Mouse (Mus musculus) heart, embryonic 16.5 days (tissue): ENCODE measurements around the gene Prrt2. TPM values are rescaled to one million over a fixed set of nuclear protein-coding genes. Genes with fewer than 3 reads are reported as not detected.

Experiments used
- ATAC-seq: fragments of 200-750 bp; cut with Nextera tagmentation; replicated peaks from 2 replicates; pipeline ENCODE4 v1.8.0; 2017; ENCODE audit warnings: moderate number of reproducible peaks; ENCODE audit not compliant: insufficient read depth, low FRiP score; ENCODE audit errors: extremely low read depth
- H3K27ac ChIP-seq: fragments of 300-500 bp; sonication (generic); 2 replicates; pipeline ENCODE4 v1.5.1; 2014; ENCODE audit warnings: mild to moderate bottlenecking, low read length, control low read depth, moderate library complexity
- H3K27me3 ChIP-seq: fragments of 300-500 bp; sonication (generic); 2 replicates; pipeline ENCODE4 v1.6.1; 2014; ENCODE audit warnings: low read length, mixed read lengths; ENCODE audit not compliant: control insufficient read depth, insufficient read depth
- H3K36me3 ChIP-seq: fragments of 300-500 bp; sonication (generic); 2 replicates; pipeline ENCODE4 v1.6.1; 2014; ENCODE audit not compliant: control insufficient read depth, insufficient read depth
- H3K4me1 ChIP-seq: fragments of 300-500 bp; sonication (generic); 2 replicates; pipeline ENCODE4 v1.6.1; 2014; ENCODE audit warnings: low read length, mixed read lengths; ENCODE audit not compliant: control insufficient read depth, insufficient read depth
- H3K4me2 ChIP-seq: fragments of 300-500 bp; sonication (generic); 2 replicates; pipeline ENCODE4 v1.6.1; 2014; ENCODE audit warnings: low read depth, mild to moderate bottlenecking, control low read depth, low read length
- H3K4me3 ChIP-seq: fragments of 300-500 bp; sonication (generic); 2 replicates; pipeline ENCODE4 v1.5.1; 2014; ENCODE audit warnings: mild to moderate bottlenecking, control low read depth, low read length
- H3K9ac ChIP-seq: fragments of 300-500 bp; sonication (generic); 2 replicates; pipeline ENCODE4 v1.6.1; 2014; ENCODE audit warnings: low read length, control low read depth
- H3K9me3 ChIP-seq: fragments of 300-500 bp; sonication (generic); replicated peaks from 2 replicates; pipeline ENCODE4 v1.6.1; 2016; ENCODE audit warnings: low read length; ENCODE audit not compliant: control insufficient read depth
- WGBS: fragments of 180-500 bp; shearing (Covaris S2); extraction: QIAGEN DNeasy Blood & Tissue Kit; methylation state at CpG from one replicate; pipeline ENCODE4 v1.1.7; 2014; 5-methylcytosine and 5-hydroxymethylcytosine counted together
- polyA plus RNA-seq: library from polyadenylated mRNA; unstranded; fragments of >200 nt; fragmentation: Nextera tagmentation; extraction: Ambion mirVana; gene quantifications from 2 replicates; pipeline ENCODE4 v1.2.1, GENCODE M21; 2015

Prrt2 gene
- polyA plus RNA-seq, 1 experiment from 2014 or later = 1.6 TPM

DNA sequence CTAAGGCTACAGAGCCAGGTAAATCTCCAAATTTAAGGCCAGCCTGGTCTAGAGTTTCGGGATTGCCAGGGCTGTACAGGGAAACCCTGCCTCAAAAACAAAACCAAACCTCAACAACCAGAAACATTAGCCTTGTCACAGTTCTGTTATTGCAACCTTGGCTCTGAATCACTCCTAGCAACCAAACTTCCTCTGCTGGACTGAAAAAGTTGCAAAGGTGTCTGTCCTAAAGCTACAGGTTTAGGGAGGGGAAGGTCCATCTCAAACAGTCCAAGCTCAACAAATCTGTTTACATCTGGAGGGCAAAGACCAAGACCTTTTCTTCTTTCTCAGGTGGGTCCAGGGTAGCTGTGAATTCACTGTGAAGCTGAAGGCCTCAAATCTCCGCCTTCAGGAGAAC is 10.0 kb downstream of the Prrt2 start:
- Histone ChIP-seq H3K4me1 (peaks cover 38% of the 10 kb centered on the region), H3K27ac (no peak overlapping the region), H3K27me3 (no peaks in the 10 kb centered on the region), H3K4me2 (no peak overlapping the region), H3K9ac (no peak overlapping the region), H3K4me3 (no peak overlapping the region), H3K9me3 (no peaks in the 10 kb centered on the region), H3K36me3 (peaks cover 11% of the 10 kb centered on the region; the same call in 1 of the 2 replicates)
- WGBS = 89% methylated on average over 2 of the region's 2 CpGs
- ATAC-seq = no peak

DNA sequence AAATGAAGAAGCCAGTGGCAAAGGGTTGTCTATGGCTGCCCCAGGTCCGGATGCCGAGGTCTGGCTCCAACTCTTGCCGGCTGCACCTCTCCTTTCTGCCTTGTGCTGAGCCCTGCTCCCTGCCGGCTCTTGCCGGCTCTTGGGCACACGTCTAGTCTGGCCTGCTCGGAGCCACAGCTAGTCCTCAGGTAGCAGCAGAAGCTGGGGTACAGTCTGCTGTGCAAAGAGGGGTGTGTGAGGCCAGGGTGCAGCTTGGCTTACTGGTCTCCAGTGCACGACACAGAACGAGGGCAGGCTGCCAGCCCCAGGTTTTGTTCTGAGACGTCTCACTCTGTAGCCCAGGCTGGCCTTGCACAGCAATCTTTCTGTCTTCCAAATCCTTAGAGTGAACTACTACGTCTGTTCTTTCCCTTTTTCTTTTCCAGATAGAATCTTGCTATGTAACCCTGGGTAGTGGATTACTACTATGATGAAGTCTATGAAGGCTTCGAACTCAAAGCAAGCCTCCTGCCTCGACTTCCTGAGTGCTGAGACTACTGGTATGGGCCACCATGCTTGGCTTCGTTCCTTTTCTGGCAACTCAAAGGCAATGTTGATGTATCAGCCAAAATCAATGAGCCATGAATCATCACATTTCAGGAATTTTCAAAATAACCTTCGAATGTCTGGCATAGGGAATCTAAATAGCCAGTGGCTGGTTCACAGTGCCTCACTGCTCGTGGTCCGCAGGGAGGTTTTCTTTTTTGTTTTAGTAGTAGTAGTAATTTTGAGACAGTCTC is 11.5 kb downstream of the Prrt2 start:
- peak overlapping the region; percentile 74 for H3K27ac ChIP-seq
- peaks cover 26% of the 10 kb centered on the region for H3K4me1 ChIP-seq
- H3K4me2 ChIP-seq = no peak overlapping the region
- no peak overlapping the region for H3K4me3 ChIP-seq
- no peak for ATAC-seq
- H3K9ac ChIP-seq = no peak overlapping the region
- peaks cover 6% of the 10 kb centered on the region; the same call in 1 of the 2 replicates for H3K36me3 ChIP-seq
- WGBS = 79% methylated on average over 17 of the region's 17 CpGs
- H3K9me3 ChIP-seq = no peaks in the 10 kb centered on the region
- H3K27me3 ChIP-seq = no peaks in the 10 kb centered on the region

DNA sequence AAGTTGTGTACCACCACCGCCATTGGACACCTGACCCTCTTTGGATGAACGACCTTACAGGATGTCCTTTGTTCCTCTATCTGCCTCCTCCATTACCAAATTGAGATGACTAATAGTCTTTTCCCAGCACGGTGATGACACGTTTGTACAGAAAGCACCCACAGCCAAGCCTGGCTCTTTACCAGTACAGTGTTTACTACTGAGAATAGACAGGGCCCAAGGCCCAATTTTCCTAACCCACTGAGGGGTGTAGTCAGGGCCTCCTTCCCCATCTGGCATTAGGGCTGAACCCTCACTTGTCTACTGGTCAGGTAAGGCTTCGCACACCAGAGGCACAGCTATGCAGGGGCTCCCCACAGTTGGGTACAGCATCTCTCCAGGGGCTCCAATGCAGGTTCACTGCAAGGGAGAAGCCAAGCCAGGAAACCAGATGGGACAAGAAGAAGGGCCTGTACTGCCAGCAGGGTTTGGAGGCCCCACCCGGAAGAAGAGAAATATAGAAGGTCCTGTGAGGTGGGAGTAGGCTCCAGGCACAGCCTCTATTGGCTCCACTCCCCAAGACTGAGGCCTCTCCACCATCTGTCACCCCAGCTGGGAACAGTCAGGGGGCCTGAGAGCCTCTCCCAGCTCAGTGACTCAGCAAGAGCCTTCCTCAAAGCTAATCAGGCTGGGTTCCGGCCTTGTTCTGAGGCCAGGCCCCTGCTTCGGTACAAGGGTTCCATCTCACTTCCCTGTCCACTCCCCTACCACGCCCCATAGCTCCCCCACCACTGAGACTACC is 12.6 kb downstream of the Prrt2 start:
- Histone ChIP-seq H3K36me3 (peaks cover 3% of the 10 kb centered on the region; the same call in 1 of the 2 replicates), H3K27me3 (no peaks in the 10 kb centered on the region), H3K27ac (peak overlapping the region; percentile 74), H3K4me3 (no peak overlapping the region), H3K4me2 (no peak overlapping the region), H3K4me1 (peaks cover 17% of the 10 kb centered on the region), H3K9me3 (no peaks in the 10 kb centered on the region), H3K9ac (peak overlapping the region; percentile 36; the same call in 1 of the 2 replicates)
- 31% methylated on average over 9 of the region's 9 CpGs for WGBS
- peak; percentile 80 for ATAC-seq

DNA sequence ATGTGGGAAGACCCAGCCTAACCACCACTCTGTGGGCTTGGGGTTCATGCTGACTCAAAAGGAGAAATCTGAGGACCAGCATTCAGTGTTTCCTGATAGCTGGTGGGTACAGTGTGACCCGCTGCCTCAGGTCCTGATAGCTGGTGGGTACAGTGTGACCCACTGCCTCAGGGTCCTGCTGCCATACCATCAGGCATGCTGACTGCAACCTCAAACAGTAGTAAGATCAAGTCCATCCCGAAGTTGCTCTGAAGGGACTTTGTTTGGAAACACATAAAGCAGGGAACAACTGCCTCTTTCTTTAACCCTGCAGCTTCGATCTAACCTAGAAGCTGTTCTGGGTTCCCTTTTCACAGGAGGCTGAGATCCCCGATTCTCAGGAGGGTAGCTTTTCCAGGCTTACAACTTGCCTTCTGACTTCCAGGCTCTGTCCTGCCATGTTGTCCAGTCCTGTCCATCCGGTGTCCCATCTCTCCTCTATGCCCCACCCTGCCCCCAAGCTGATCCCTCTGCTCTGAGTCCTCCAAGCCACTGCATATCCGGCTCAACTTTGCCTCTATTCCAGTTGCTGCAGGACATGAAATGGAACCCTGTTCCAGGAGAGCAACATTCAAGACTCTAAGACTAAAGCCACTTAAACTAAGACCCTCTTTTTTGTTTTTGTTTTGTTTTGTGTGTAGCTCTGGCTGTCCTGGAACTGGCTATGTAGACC is 13.5 kb downstream of the Prrt2 start:
- Histone ChIP-seq H3K4me3 (no peak overlapping the region), H3K27ac (no peak overlapping the region), H3K4me1 (peaks cover 14% of the 10 kb centered on the region; the same call in 1 of the 2 replicates), H3K36me3 (no peaks in the 10 kb centered on the region), H3K9me3 (no peaks in the 10 kb centered on the region), H3K9ac (no peak overlapping the region), H3K27me3 (no peaks in the 10 kb centered on the region), H3K4me2 (no peak overlapping the region)
- no peak for ATAC-seq
- WGBS = 81% methylated on average over 6 of the region's 6 CpGs

DNA sequence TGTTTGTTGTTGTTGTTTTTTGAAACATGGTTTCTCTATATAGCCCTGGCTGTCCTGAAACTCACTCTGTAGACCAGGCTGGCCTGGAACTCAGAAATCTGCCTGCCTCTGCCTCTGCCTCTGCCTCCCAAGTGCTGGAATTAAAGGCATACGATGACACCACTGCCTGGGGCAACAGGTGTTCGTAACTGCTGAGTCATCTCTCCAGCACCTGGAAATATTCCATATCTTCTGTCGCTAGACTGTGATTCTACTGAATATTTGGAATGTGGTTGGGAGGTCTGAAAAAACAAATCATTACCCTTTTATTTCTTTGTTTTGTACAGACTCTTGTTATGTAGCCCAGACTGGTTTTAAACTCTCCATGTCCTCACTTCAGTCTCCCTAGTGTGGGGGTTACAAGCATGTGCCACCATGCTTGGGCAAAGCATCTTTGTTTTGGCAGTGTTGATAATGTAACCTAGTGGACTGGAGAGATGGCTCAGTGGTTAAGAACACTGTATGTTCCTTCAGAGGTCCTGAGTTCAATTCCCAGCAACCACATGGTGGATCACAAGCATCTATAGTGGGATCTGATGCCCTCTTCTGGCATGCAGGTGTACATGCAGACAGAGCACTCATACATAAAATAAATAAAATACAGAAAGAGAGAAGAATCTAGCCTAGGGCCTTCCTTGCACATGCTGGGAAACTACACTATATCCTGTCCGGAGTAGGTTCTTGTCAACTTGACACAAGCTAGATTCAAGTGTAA is 16.7 kb downstream of the Prrt2 start:
- H3K4me1 ChIP-seq = peaks cover 14% of the 10 kb centered on the region; the same call in 1 of the 2 replicates
- WGBS = 76% methylated on average over 4 of the region's 4 CpGs

DNA sequence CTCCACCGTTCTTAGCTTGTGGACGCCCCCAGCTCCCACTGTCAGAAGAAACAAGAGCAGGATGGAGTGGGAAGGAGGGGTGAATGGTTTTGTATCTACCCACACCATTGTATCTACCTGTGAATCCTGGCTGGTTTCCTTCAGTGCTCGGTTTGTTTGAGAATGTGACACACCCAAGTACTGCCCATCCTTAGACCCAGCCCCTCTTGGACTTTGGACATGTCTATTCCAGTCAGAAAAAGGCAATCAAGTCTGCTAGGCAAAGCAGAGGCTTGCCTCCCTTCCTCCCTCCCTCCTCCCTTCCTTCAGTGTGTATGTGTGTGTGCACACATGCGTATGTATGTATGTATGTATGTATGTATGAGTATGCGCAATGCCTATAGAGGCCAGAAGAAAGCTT is 17.4 kb downstream of the Prrt2 start:
- no peak overlapping the region for H3K27ac ChIP-seq
- H3K27me3 ChIP-seq = no peaks in the 10 kb centered on the region
- WGBS = 89% methylated on average over 5 of the region's 5 CpGs
- no peak overlapping the region for H3K4me2 ChIP-seq
- no peak overlapping the region for H3K4me3 ChIP-seq
- H3K9me3 ChIP-seq = no peaks in the 10 kb centered on the region
- ATAC-seq = no peak
- H3K9ac ChIP-seq = no peak overlapping the region
- peaks cover 10% of the 10 kb centered on the region; the same call in 1 of the 2 replicates for H3K4me1 ChIP-seq
- H3K36me3 ChIP-seq = no peaks in the 10 kb centered on the region

More for the DNA sequence above, 16.7 kb downstream of the Prrt2 start:
- H3K9ac ChIP-seq = no peak overlapping the region
- H3K9me3 ChIP-seq = no peaks in the 10 kb centered on the region
- H3K4me2 ChIP-seq = no peak overlapping the region
- H3K36me3 ChIP-seq = no peaks in the 10 kb centered on the region
- H3K27me3 ChIP-seq = no peaks in the 10 kb centered on the region
- ATAC-seq = no peak
- no peak overlapping the region for H3K4me3 ChIP-seq
- no peak overlapping the region for H3K27ac ChIP-seq

DNA sequence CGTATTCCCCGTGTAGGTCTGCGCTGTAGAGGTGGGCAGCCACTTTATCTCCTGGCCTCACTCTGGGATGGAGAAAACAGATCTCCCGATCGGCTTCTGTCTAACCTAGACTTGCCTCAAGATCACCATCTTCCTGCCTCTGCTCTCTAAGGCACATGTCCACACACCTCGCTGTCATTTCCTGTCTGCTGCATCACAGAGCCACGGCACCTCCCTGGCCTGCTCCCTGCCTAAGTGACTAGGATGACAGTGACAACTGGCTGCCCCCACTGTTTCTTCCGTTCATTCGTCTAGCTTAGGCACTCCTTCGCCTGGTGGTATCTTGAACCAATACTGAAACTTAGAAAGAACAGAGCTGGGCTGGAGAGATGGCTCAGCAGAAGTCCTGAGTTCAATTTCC is 21.4 kb downstream of the Prrt2 start:
- no peak overlapping the region for H3K4me3 ChIP-seq
- no peak for ATAC-seq
- H3K27ac ChIP-seq = no peak overlapping the region
- 70% methylated on average over 10 of the region's 10 CpGs for WGBS
- no peaks in the 10 kb centered on the region for H3K4me1 ChIP-seq
- no peak overlapping the region for H3K4me2 ChIP-seq
- no peaks in the 10 kb centered on the region for H3K27me3 ChIP-seq
- H3K9ac ChIP-seq = no peak overlapping the region
- H3K9me3 ChIP-seq = 0 out of 2 replicates have a peak, but pooled peaks cover 3% of the 10 kb centered on the region
- peaks cover 17% of the 10 kb centered on the region for H3K36me3 ChIP-seq

DNA sequence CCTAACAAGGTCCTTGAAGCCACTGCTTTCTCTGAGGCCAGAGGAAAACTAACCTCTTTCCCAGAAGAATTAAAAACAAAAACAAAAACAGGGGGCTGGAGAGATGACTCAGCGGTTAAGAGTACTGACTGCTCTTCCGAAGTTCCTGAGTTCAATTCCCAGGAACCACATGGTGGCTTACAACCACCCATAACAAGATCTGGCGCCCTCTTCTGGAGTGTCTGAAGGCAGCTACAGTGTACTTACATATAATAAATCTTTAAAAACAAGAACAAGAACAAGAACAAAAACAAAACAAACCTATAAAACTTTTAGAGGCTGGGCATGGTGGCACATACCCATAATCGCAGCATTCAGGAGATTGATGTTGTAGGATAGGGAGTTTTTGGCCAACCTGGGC is 24.6 kb downstream of the Prrt2 start:
- WGBS = 79% methylated on average over 4 of the region's 4 CpGs

More for the DNA sequence above, 24.6 kb downstream of the Prrt2 start:
- Histone ChIP-seq H3K27ac (no peak overlapping the region), H3K4me3 (no peak overlapping the region), H3K4me1 (no peaks in the 10 kb centered on the region), H3K27me3 (no peaks in the 10 kb centered on the region), H3K9ac (no peak overlapping the region), H3K9me3 (0 out of 2 replicates have a peak, but pooled peaks cover 3% of the 10 kb centered on the region), H3K36me3 (peaks cover 17% of the 10 kb centered on the region), H3K4me2 (no peak overlapping the region)
- no peak for ATAC-seq
